Mouse (Mus musculus) lung, adult 2 months (tissue): ENCODE measurements around the gene Gsap.

ENCODE experiments used
- CTCF ChIP-seq: fragments of 200-500 bp; IDR thresholded peaks from 2 replicates; pipeline ENCODE4 v1.5.1; 2011; ENCODE audit warnings: mild to moderate bottlenecking, low read length, control low read depth; ENCODE audit not compliant: insufficient read depth
- POLR2A ChIP-seq: fragments of 200-500 bp; IDR thresholded peaks from 2 replicates; pipeline ENCODE4 v1.6.1; 2011; ENCODE audit warnings: low read depth, mild to moderate bottlenecking, control low read depth, low read length, borderline replicate concordance; ENCODE audit errors: extremely low read depth

GRCm38 (mm10) chr5:21299076-21299755, 113.2 kb downstream of the Gsap start:
- TF ChIP-seq POLR2A: no peak
- TF ChIP-seq CTCF: no peak
